Mouse (Mus musculus): Measurements from ENCODE around the gene Iffo2. TPM values are rescaled to one million over a fixed set of nuclear protein-coding genes. Genes with fewer than 3 reads are reported as not detected.

Iffo2 gene
- polyA plus RNA-seq, 1 experiment from 2014 or later, result 4.3 TPM

DNA sequence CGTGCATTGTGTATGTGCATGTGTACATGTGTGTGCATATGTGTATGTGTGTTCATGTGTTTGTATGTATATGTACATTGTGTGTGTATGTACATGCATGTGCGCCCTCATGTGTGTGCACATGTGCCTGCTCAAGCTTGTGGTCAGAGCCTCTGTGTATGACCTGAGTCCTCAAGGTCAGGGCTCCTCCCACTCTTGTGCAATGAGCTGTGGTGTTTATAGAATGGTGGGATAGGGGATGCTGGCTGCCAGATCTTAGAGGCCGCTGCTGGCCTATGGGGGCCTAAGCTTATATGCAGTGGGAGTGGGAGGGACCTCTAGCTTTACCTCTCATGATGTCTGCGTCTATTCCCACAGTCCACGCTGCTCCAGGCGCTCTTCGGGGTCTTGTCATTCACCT, 55.4 kb downstream of the Iffo2 start:
- H3K9me3 ChIP-seq, result no peaks in the 10 kb centered on the region
- H3K4me3 ChIP-seq, result no peak overlapping the region
- H3K4me2 ChIP-seq, result no peak overlapping the region
- H3K4me1 ChIP-seq, result peaks cover 33% of the 10 kb centered on the region
- H3K27ac ChIP-seq, result no peak overlapping the region
- H3K27me3 ChIP-seq (replicated peaks), result no peaks in the 10 kb centered on the region
- no peak overlapping the region for H3K9ac ChIP-seq
- ATAC-seq (replicated peaks), result no peak
- no peaks in the 10 kb centered on the region for H3K36me3 ChIP-seq (replicated peaks)
- WGBS, result 93% methylated on average over 7 of the region's 7 CpGs

GRCm38 (mm10) chr4:139587370-139587769, 57.0 kb downstream of the Iffo2 start:
- Histone ChIP-seq H3K9me3 (no peaks in the 10 kb centered on the region), H3K4me1 (peaks cover 21% of the 10 kb centered on the region), H3K4me3 (no peak overlapping the region), H3K27me3 (replicated peaks) (no peaks in the 10 kb centered on the region), H3K4me2 (no peak overlapping the region), H3K36me3 (replicated peaks) (no peaks in the 10 kb centered on the region), H3K27ac (no peak overlapping the region), H3K9ac (no peak overlapping the region)
- 86% methylated on average over 4 of the region's 4 CpGs for WGBS
- ATAC-seq (replicated peaks), result no peak

DNA sequence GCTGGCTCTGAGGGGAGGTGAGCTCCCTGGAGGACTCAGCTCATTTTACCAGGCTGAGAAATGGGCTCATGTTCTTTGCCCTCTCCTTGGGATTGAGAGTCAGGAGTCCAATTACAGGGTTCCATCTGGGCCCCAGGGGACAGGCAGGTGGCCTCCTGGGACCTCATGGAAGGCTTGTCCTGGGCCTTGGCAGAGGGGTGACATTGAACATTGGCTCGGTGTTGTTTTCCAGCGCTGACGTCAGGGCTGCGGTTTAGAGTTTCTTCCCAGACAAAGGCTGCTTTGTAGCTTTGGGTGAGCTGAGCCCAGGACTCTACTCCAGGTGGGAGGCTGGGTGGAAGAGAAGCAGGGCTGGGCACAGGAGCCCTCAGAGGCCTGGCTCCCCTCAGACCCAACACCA, 57.4 kb downstream of the Iffo2 start:
- no peaks in the 10 kb centered on the region for H3K9me3 ChIP-seq
- H3K9ac ChIP-seq, result no peak overlapping the region
- 87% methylated on average over 4 of the region's 4 CpGs for WGBS
- H3K4me2 ChIP-seq, result no peak overlapping the region
- no peaks in the 10 kb centered on the region for H3K36me3 ChIP-seq (replicated peaks)
- ATAC-seq (replicated peaks), result no peak
- H3K27me3 ChIP-seq (replicated peaks), result no peaks in the 10 kb centered on the region
- peaks cover 21% of the 10 kb centered on the region for H3K4me1 ChIP-seq
- H3K4me3 ChIP-seq, result no peak overlapping the region
- H3K27ac ChIP-seq, result no peak overlapping the region

GRCm38 (mm10) chr4:139589351-139590027, 59.1 kb downstream of the Iffo2 start:
- Histone ChIP-seq H3K9me3 (no peaks in the 10 kb centered on the region), H3K27me3 (replicated peaks) (no peaks in the 10 kb centered on the region), H3K4me1 (peaks cover 13% of the 10 kb centered on the region; the same call in 1 of the 2 replicates), H3K4me3 (no peak overlapping the region), H3K9ac (no peak overlapping the region), H3K4me2 (no peak overlapping the region), H3K27ac (0 out of 2 replicates have a peak overlapping the region, but pooled peaks have one; percentile 8), H3K36me3 (replicated peaks) (no peaks in the 10 kb centered on the region)
- ATAC-seq (replicated peaks), result no peak
- WGBS, result 49% methylated on average over 5 of the region's 5 CpGs

GRCm38 (mm10) chr4:139590446-139590845, 60.1 kb downstream of the Iffo2 start:
- no peak overlapping the region for H3K9ac ChIP-seq
- H3K4me2 ChIP-seq, result no peak overlapping the region
- no peak overlapping the region for H3K4me3 ChIP-seq
- no peaks in the 10 kb centered on the region for H3K9me3 ChIP-seq
- H3K27me3 ChIP-seq (replicated peaks), result no peaks in the 10 kb centered on the region
- peaks cover 16% of the 10 kb centered on the region for H3K4me1 ChIP-seq
- H3K36me3 ChIP-seq (replicated peaks), result no peaks in the 10 kb centered on the region
- H3K27ac ChIP-seq, result no peak overlapping the region
- WGBS, result 28% methylated on average over 4 of the region's 4 CpGs
- ATAC-seq (replicated peaks), result no peak

DNA sequence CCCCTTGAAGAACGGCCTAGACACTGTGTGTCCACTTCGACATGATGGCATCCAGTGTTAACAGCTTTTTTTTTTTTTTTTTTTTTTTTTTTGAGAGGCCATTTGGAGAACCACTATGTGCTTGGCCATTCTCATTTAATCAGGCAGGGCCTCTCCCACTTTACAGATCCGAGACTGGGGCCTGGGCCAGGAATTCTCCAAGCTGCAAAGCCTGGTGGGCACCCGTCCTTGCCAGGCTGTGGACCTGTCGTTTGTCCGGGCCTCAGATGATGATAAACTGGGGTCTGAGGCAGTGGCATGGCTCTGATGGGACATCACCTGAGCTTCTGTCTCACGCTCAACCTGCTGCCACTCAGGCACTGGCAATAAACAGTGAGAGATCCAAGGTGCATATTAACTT, 62.5 kb downstream of the Iffo2 start:
- peaks cover 40% of the 10 kb centered on the region for H3K4me1 ChIP-seq
- no peak overlapping the region for H3K27ac ChIP-seq
- H3K4me2 ChIP-seq, result no peak overlapping the region
- no peak for ATAC-seq (replicated peaks)
- no peaks in the 10 kb centered on the region for H3K36me3 ChIP-seq (replicated peaks)
- 81% methylated on average over 7 of the region's 7 CpGs for WGBS
- H3K9me3 ChIP-seq, result no peaks in the 10 kb centered on the region
- H3K9ac ChIP-seq, result no peak overlapping the region
- no peak overlapping the region for H3K4me3 ChIP-seq
- H3K27me3 ChIP-seq (replicated peaks), result no peaks in the 10 kb centered on the region

- H3K9me3 ChIP-seq, result no peaks in the 10 kb centered on the region
- no peaks in the 10 kb centered on the region for H3K27me3 ChIP-seq (replicated peaks)
- 75% methylated on average over 6 of the region's 6 CpGs for WGBS
- H3K27ac ChIP-seq, result no peak overlapping the region
- no peak overlapping the region for H3K4me2 ChIP-seq
- H3K4me3 ChIP-seq, result no peak overlapping the region
- H3K36me3 ChIP-seq (replicated peaks), result no peaks in the 10 kb centered on the region
- ATAC-seq (replicated peaks), result no peak
- H3K4me1 ChIP-seq, result peaks cover 45% of the 10 kb centered on the region
- H3K9ac ChIP-seq, result no peak overlapping the region
Observed at GRCm38 (mm10) chr4:139593383-139593782, 63.0 kb downstream of the Iffo2 start.

DNA sequence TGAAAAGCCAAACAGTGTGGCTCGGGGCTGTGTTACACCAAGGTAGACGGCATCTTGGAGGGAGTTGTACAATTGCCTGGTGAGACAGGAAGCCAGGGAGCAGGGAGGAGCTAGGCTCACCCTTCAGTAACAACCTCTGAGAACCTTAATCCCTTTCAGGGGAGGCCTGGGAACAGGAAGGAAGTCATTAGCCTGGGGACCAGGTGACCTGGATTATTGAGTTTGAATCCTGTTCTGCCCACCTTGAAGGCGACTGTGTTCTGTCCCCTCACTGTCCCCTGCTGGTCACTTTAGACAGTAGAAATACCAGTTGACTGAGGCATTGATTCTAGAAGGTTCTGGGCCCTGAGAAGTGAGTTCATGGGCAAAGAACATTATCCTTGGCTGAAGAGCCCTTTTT, 63.7 kb downstream of the Iffo2 start:
- H3K4me3 ChIP-seq, result no peak overlapping the region
- H3K27ac ChIP-seq, result no peak overlapping the region
- no peak overlapping the region for H3K9ac ChIP-seq
- H3K27me3 ChIP-seq (replicated peaks), result no peaks in the 10 kb centered on the region
- H3K36me3 ChIP-seq (replicated peaks), result no peaks in the 10 kb centered on the region
- H3K4me1 ChIP-seq, result peaks cover 52% of the 10 kb centered on the region
- 59% methylated on average over 3 of the region's 3 CpGs for WGBS
- H3K9me3 ChIP-seq, result no peaks in the 10 kb centered on the region
- no peak for ATAC-seq (replicated peaks)
- H3K4me2 ChIP-seq, result no peak overlapping the region

- 10% methylated on average over 9 of the region's 9 CpGs for WGBS
- Histone ChIP-seq H3K4me2 (no peak overlapping the region), H3K36me3 (replicated peaks) (no peaks in the 10 kb centered on the region), H3K9me3 (no peaks in the 10 kb centered on the region), H3K9ac (peak overlapping the region; percentile 25; the same call in 1 of the 2 replicates), H3K4me3 (no peak overlapping the region), H3K27ac (peak overlapping the region; percentile 61), H3K27me3 (replicated peaks) (no peaks in the 10 kb centered on the region), H3K4me1 (peaks cover 52% of the 10 kb centered on the region)
- no peak for ATAC-seq (replicated peaks)
Observed at GRCm38 (mm10) chr4:139596715-139597114, 66.4 kb downstream of the Iffo2 start.

GRCm38 (mm10) chr4:139597286-139598284, 67.2 kb downstream of the Iffo2 start:
- Histone ChIP-seq H3K27ac (peak overlapping the region; percentile 61; the same call in 1 of the 2 replicates), H3K36me3 (replicated peaks) (no peaks in the 10 kb centered on the region), H3K4me1 (peaks cover 52% of the 10 kb centered on the region), H3K4me2 (no peak overlapping the region), H3K27me3 (replicated peaks) (no peaks in the 10 kb centered on the region), H3K9ac (no peak overlapping the region), H3K4me3 (no peak overlapping the region), H3K9me3 (no peaks in the 10 kb centered on the region)
- no peak; the same call in 1 of the 2 replicates for ATAC-seq (replicated peaks)
- WGBS, result 69% methylated on average over 20 of the region's 20 CpGs

DNA sequence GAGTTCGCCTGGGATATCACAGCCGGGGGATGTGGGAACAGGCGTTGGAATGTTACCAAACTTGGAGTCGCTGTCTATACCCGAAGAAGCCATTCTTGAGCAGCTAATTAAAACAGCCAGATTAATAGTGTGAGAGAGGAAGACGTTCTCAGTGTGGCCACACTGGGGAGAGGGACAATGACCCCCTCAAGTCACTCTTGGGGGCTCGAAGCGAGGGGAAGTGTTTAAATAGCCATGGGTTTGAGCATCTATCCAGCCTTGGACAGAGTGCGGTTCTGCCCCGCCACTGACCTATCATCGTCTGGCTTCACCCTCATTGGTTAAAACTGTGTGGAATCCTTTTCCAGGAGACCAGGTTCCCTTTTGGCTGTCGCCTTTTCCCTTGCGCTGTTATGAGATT, 68.0 kb downstream of the Iffo2 start:
- Histone ChIP-seq H3K27ac (peak overlapping the region; percentile 77), H3K4me2 (no peak overlapping the region; the same call in 1 of the 2 replicates), H3K9ac (no peak overlapping the region), H3K4me1 (peaks cover 52% of the 10 kb centered on the region), H3K27me3 (replicated peaks) (no peaks in the 10 kb centered on the region), H3K9me3 (no peaks in the 10 kb centered on the region), H3K4me3 (no peak overlapping the region), H3K36me3 (replicated peaks) (no peaks in the 10 kb centered on the region)
- 34% methylated on average over 13 of the region's 13 CpGs for whole genome bisulfite sequencing
- no peak for ATAC-seq (replicated peaks)

DNA sequence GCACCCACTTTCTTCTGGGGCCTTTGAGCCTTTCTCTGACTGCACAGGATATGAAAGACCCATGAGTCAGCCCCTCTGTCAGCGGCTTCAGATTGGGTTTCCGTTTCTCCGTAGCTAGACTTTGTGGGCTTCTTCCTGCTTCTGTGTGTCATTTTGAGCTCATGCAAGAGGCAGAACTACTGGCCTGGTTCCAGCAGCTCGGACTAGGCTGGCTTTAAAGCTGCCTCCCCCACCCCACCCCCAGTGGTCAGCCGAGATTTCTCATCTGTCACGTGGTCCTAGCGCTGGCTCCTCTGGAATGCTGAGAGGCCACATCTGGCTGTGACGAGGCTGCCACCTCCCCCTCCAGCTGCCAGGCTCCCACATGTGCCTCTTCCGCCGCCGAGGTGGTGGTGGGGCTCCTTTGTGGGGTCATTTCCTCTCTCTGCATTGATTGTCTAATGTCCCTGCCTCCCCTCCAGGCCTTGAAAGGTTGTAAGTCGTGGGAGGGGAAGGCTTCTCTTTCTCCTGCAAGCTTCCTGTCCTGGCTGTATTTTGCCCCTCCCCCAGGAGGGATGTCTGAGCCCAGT, 68.7 kb downstream of the Iffo2 start:
- under 1% methylated on average over 12 of the region's 12 CpGs for WGBS
- Histone ChIP-seq H3K4me1 (peaks cover 52% of the 10 kb centered on the region), H3K4me3 (0 out of 2 replicates have a peak overlapping the region, but pooled peaks have one; percentile 9), H3K27me3 (replicated peaks) (no peaks in the 10 kb centered on the region), H3K36me3 (replicated peaks) (no peaks in the 10 kb centered on the region), H3K27ac (peak overlapping the region; percentile 77), H3K4me2 (peak overlapping the region; percentile 44), H3K9ac (peak overlapping the region; percentile 21), H3K9me3 (no peaks in the 10 kb centered on the region)
- ATAC-seq (replicated peaks), result peak; percentile 41
